9 mouse cellular contexts compared by ENCODE assay signal in genomic region chr11:24008244-24008643, GRCm38 (mm10).
DNase-seq lines count a peak whose midpoint lies in the region; ATAC-seq and TF ChIP-seq lines count a peak whose summit lies in the region.
"Had no signal": no experiment of that assay in that cellular context is flagged by ENCODE, and none has a peak within 500 bp of the region (broad histone marks: within the 10 kb centered on the region; RNA-seq: fewer than 3 reads in every experiment).

No protein-coding gene starts in this region.

- H3K9me3 ChIP-seq in kidney, embryonic 14.5 days (ENCODE audit: control insufficient read depth, low read length), result no peaks in the 10 kb centered on the region
- H3K9me3 ChIP-seq: neural tube, embryonic 12.5 days had no signal

- no peak overlapping the region for H3K9ac ChIP-seq in kidney, embryonic 14.5 days (ENCODE audit: low read depth, low read length)
- H3K9ac ChIP-seq: neural tube, embryonic 12.5 days had no signal

- no peak for ATAC-seq in kidney, embryonic 14.5 days (ENCODE audit: low FRiP score, low TSS enrichment)

- DNase-seq in kidney, adult 2 months, result no peak
- DNase-seq in kidney, adult 11 months, result no peak
- DNase-seq in right cerebral cortex, postnatal 10 days (ENCODE audit: low spot score in 2 of 2), result peak; percentile 39 to 53
- no peak for DNase-seq in right cerebral cortex, adult 18-20 months
- DNase-seq in embryo, embryonic 10 days (ENCODE audit: low spot score), result peak; percentile 40
- peak; percentile 63 for DNase-seq in retina, embryonic 14.5 days (ENCODE audit: low spot score)
- no peak for DNase-seq in heart, adult 11 months

- H3K4me1 ChIP-seq in kidney, adult 2 months (ENCODE audit: control insufficient read depth, insufficient read depth, low read length), result no peaks in the 10 kb centered on the region
- no peaks in the 10 kb centered on the region for H3K4me1 ChIP-seq in kidney, embryonic 14.5 days (ENCODE audit: control insufficient read depth, insufficient read depth, low read length)
- H3K4me1 ChIP-seq: neural tube, embryonic 12.5 days had no signal

- no peaks in the 10 kb centered on the region for H3K36me3 ChIP-seq in kidney, adult 2 months (ENCODE audit: control insufficient read depth, insufficient read depth, low read length)
- no peaks in the 10 kb centered on the region for H3K36me3 ChIP-seq in kidney, embryonic 14.5 days (ENCODE audit: control insufficient read depth, insufficient read depth, low read length)
- H3K36me3 ChIP-seq: neural tube, embryonic 12.5 days had no signal

- no peak overlapping the region for H3K4me2 ChIP-seq in kidney, embryonic 14.5 days (replicated peaks; ENCODE audit: low read depth, low read length)
- H3K4me2 ChIP-seq: neural tube, embryonic 12.5 days had no signal

- TF ChIP-seq POLR2A in kidney, adult 2 months (IDR thresholded peaks at IDR 0.05; ENCODE audit: low read depth, low read length), result no peak

- H3K4me3 ChIP-seq in kidney, adult 2 months (ENCODE audit: insufficient read depth, low read depth, low read length), result no peak overlapping the region
- no peak overlapping the region for H3K4me3 ChIP-seq in kidney, embryonic 14.5 days (ENCODE audit: low read length)
- H3K4me3 ChIP-seq: neural tube, embryonic 12.5 days had no signal

- TF ChIP-seq CTCF in kidney, adult 2 months (conservative IDR thresholded peaks at IDR 0.05; ENCODE audit: insufficient read depth, insufficient read length, low read depth, low read length), result peak; percentile 26; the same call in 1 of the 2 replicates

- WGBS in kidney, adult 2 months, result 34% methylated on average over 5 of the region's 5 CpGs
- WGBS in kidney, embryonic 14.5 days, result 43% methylated on average over 5 of the region's 5 CpGs

- H3K27ac ChIP-seq in kidney, adult 2 months (ENCODE audit: insufficient read depth, low read depth, low read length), result no peak overlapping the region
- no peak overlapping the region for H3K27ac ChIP-seq in kidney, embryonic 14.5 days (ENCODE audit: low read depth, low read length)
- H3K27ac ChIP-seq: neural tube, embryonic 12.5 days had no signal

- H3K27me3 ChIP-seq in kidney, adult 2 months (replicated peaks; ENCODE audit: control insufficient read depth, insufficient read depth, low read length), result no peaks in the 10 kb centered on the region
- H3K27me3 ChIP-seq in kidney, embryonic 14.5 days (ENCODE audit: control insufficient read depth, insufficient read depth, low read length), result no peaks in the 10 kb centered on the region
- H3K27me3 ChIP-seq: neural tube, embryonic 12.5 days had no signal

Comparison
In these comparisons a context has a peak if more than half of its experiments do, and no peak if none do; other contexts are left out.
1. DNase-seq: peak in right cerebral cortex, postnatal 10 days (2 of 2), embryo, embryonic 10 days (single experiment) and retina, embryonic 14.5 days (single experiment); none in kidney, adult 2 months (single experiment), kidney, adult 11 months (single experiment), right cerebral cortex, adult 18-20 months (single experiment) and heart, adult 11 months (single experiment).